Mouse (Mus musculus) ES-Bruce4 (cell line): Measurements from ENCODE around the gene 9230104L09Rik. TPM values are rescaled to one million over a fixed set of nuclear protein-coding genes. Genes with fewer than 3 reads are reported as not detected.

Experiments used
- H3K27ac ChIP-seq: 2 replicates; pipeline ENCODE4 v1.5.1; 2012; ENCODE audit warnings: low read length, inconsistent platforms; ENCODE audit not compliant: insufficient read depth
- H3K27me3 ChIP-seq: 2 replicates; pipeline ENCODE4 v1.6.1; 2012; ENCODE audit warnings: mild to moderate bottlenecking, low read length, inconsistent platforms; ENCODE audit not compliant: control insufficient read depth, poor library complexity, insufficient read depth, severe bottlenecking
- H3K36me3 ChIP-seq: 2 replicates; pipeline ENCODE4 v1.6.1; 2012; ENCODE audit warnings: inconsistent platforms, mild to moderate bottlenecking, low read length, moderate library complexity; ENCODE audit not compliant: control insufficient read depth, poor library complexity, insufficient read depth, severe bottlenecking
- H3K4me1 ChIP-seq: one replicate; pipeline ENCODE4 v1.8.1; 2011; ENCODE audit warnings: low read length; ENCODE audit not compliant: control insufficient read depth, insufficient read depth
- H3K4me3 ChIP-seq: 2 replicates; pipeline ENCODE4 v1.5.1; 2011; ENCODE audit warnings: low read depth, mild to moderate bottlenecking, low read length
- H3K9ac ChIP-seq: 2 replicates; pipeline ENCODE4 v1.6.1; 2012; ENCODE audit warnings: low read depth, mild to moderate bottlenecking, inconsistent platforms; ENCODE audit not compliant: poor library complexity, severe bottlenecking
- H3K9me3 ChIP-seq: replicated peaks from 2 replicates; pipeline ENCODE4 v1.6.1; 2012; ENCODE audit warnings: mild to moderate bottlenecking, low read length, inconsistent platforms; ENCODE audit not compliant: control insufficient read depth, poor library complexity, insufficient read depth, severe bottlenecking
- CTCF ChIP-seq: IDR thresholded peaks from one replicate; pipeline ENCODE4 v1.8.1; 2011; ENCODE audit warnings: low read depth, low read length
- EP300 ChIP-seq: IDR thresholded peaks from 2 replicates; pipeline ENCODE4 v1.6.1; 2011; ENCODE audit warnings: low read depth, low read length; ENCODE audit not compliant: insufficient read depth
- POLR2A ChIP-seq: IDR thresholded peaks from one replicate; pipeline ENCODE4 v1.8.1; 2011; ENCODE audit warnings: low read length; ENCODE audit not compliant: insufficient read depth
- polyA plus RNA-seq: library from polyadenylated mRNA; stranded (reverse); fragments of >200 nt; gene quantifications from 2 replicates; pipeline ENCODE4 v1.2.4, GENCODE M21; 2011; ENCODE audit warnings: low read depth; ENCODE audit not compliant: missing spikeins, insufficient read depth, insufficient read length

9230104L09Rik gene
- polyA plus RNA-seq, 1 experiment: not detected

DNA sequence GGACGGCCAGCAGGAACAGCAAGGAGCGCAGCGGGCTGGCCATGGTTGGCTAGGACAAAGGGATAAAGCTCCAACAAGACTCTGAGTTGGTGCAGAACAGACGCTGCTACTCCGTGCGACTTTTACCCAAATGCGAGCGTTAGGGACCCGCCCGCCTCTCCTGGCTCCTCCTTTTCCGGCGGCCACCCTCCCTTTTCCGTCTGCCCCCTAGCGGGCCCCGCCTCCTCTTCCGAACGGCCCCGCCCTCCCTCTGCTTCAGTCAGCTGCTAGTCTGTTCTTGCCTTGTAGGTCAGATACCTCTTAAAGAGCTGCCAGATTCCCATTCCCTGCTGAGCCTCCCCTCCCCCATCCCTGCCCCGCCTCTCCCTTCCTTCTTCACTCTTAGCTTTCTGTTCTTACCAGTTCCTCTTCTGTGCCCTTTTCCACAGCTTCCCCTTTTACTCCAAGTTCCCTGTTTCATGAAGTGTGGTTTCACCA, 10.5 kb upstream of the 9230104L09Rik start, which contains the start of gene Cst3:
TSS of gene Cst3 (minus strand) at position 358 of the 477 bp plus-strand sequence.
- Histone ChIP-seq H3K9ac (peak within 1 kb of the TSS; percentile 64), H3K9me3 (no peaks in the 10 kb centered on the region), H3K4me3 (peak within 1 kb of the TSS; percentile 96), H3K4me1 (peaks cover 4% of the 10 kb centered on the region), H3K36me3 (peaks cover 13% of the 10 kb centered on the region; the same call in 1 of the 2 replicates), H3K27me3 (no peaks in the 10 kb centered on the region), H3K27ac (peak within 1 kb of the TSS; percentile 92)
- TF ChIP-seq CTCF (no peak), POLR2A (peak; percentile 80), EP300 (peak; percentile 85)

GRCm38 (mm10) chr2:148874617-148875334, 9.9 kb upstream of the 9230104L09Rik start:
- TF ChIP-seq POLR2A (no peak), CTCF (no peak), EP300 (peak; percentile 85)
- peaks cover 4% of the 10 kb centered on the region for H3K4me1 ChIP-seq

GRCm38 (mm10) chr2:148874224-148874616, 9.4 kb upstream of the 9230104L09Rik start:
- TF ChIP-seq POLR2A (no peak), EP300 (no peak), CTCF (no peak)
- H3K9me3 ChIP-seq: no peaks in the 10 kb centered on the region
- H3K27ac ChIP-seq: no peak overlapping the region
- peak overlapping the region; percentile 96 for H3K4me3 ChIP-seq
- peaks cover 4% of the 10 kb centered on the region for H3K4me1 ChIP-seq
- no peaks in the 10 kb centered on the region for H3K27me3 ChIP-seq
- peaks cover 13% of the 10 kb centered on the region; the same call in 1 of the 2 replicates for H3K36me3 ChIP-seq
- peak overlapping the region; percentile 64; the same call in 1 of the 2 replicates for H3K9ac ChIP-seq

More at GRCm38 (mm10) chr2:148874617-148875334, 9.9 kb upstream of the 9230104L09Rik start:
- Histone ChIP-seq H3K27me3 (no peaks in the 10 kb centered on the region), H3K9me3 (no peaks in the 10 kb centered on the region), H3K27ac (peak overlapping the region; percentile 92), H3K9ac (peak overlapping the region; percentile 64), H3K4me3 (peak overlapping the region; percentile 96), H3K36me3 (peaks cover 13% of the 10 kb centered on the region; the same call in 1 of the 2 replicates)

DNA sequence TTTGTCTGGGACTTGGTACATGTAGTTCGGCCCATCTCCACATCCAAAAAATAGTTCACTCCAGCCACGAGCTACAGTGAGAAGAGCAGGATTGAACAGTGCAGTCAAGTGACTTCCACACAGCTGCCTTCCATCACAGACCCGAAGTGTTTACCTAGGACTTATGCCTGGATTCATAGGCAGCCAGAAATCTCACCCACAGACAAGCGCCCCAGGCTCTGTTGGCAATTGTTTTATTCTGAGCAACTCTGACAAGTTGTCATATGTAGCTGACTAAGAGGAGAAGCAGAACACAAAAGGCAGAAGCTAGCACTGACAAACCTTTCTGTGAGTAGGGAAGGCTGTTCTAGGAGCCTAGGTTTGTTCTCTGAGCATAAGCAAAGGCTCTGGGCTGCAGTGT, 8.0 kb upstream of the 9230104L09Rik start:
- Histone ChIP-seq H3K36me3 (peaks cover 13% of the 10 kb centered on the region; the same call in 1 of the 2 replicates), H3K27me3 (no peaks in the 10 kb centered on the region), H3K4me3 (no peak overlapping the region), H3K4me1 (peaks cover 4% of the 10 kb centered on the region), H3K9me3 (no peaks in the 10 kb centered on the region), H3K27ac (no peak overlapping the region), H3K9ac (no peak overlapping the region)
- TF ChIP-seq POLR2A (no peak), EP300 (no peak), CTCF (no peak)

GRCm38 (mm10) chr2:148870526-148870925, 5.7 kb upstream of the 9230104L09Rik start:
- Histone ChIP-seq H3K4me3 (no peak overlapping the region), H3K4me1 (peaks cover 2% of the 10 kb centered on the region), H3K9me3 (no peaks in the 10 kb centered on the region), H3K27ac (no peak overlapping the region), H3K9ac (no peak overlapping the region), H3K36me3 (peaks cover 13% of the 10 kb centered on the region; the same call in 1 of the 2 replicates), H3K27me3 (no peaks in the 10 kb centered on the region)
- no peak for TF ChIP-seq POLR2A
- TF ChIP-seq EP300: no peak
- TF ChIP-seq CTCF: no peak

DNA sequence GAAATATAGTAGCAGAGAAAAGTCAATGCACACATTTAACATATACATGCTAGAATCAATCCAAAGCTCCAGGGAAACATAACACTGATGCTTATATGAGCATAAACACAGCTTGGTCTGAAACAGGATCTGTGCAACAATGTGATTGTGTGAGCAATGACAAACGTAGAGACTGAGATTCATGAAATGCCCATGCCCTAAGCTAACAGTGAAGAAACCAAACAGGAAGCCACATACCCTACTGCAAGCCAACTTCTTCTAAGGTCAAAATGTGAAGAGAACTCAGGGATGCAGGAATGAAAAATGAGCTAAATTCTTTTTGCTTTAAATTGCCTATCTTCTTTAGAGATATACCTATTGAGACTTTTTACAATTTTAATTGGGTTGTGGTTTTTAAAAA, 4.1 kb upstream of the 9230104L09Rik start:
- Histone ChIP-seq H3K9me3 (no peaks in the 10 kb centered on the region), H3K4me1 (peaks cover 2% of the 10 kb centered on the region), H3K27ac (no peak overlapping the region), H3K9ac (no peak overlapping the region), H3K4me3 (no peak overlapping the region), H3K27me3 (no peaks in the 10 kb centered on the region), H3K36me3 (peaks cover 13% of the 10 kb centered on the region; the same call in 1 of the 2 replicates)
- TF ChIP-seq POLR2A: no peak
- no peak for TF ChIP-seq EP300
- TF ChIP-seq CTCF: no peak
